In the genomic region with DNA sequence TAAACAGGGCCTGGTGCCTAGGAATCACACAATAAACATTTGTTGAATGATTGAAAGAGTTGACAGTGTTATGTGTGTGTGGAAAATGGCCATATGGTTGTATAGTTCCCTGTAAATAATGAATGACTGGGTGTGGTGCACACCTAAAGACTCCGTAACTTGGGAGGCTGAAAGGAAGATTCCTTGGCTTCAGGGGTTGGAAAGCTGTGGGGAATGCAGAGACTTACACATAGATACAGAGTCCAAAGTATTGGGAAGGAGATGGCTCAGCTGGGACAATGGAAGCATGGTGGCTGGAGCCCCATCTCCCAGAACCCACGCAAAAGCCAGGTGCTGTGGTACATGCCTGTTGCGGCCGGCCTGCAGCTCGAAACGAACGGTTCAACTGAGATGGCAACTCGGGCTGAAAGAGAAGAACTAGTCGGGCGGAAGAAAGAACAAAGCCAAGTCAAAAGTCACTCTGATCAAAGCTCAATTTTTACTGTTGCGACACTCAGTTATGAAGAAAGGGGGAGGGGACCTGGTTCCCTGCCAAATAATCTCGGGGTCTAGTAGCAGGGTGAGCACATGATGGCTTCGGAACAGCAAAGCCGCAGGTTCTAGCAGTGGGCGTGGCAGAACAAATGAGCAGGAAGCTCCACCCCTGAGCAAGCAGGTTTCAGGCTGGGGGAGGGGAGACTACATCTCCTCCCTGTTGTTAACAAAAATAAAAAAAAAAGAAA, we compare ENCODE assay signal across 8 mouse cellular contexts. TPM values are rescaled to one million over a fixed set of nuclear protein-coding genes. Genes with fewer than 3 reads are reported as not detected.
DNase-seq lines count a peak whose midpoint lies in the region; TF ChIP-seq lines count a peak whose summit lies in the region.
"Had no signal": no experiment of that assay in that cellular context is flagged by ENCODE, and none has a peak within 500 bp of the region (broad histone marks: within the 10 kb centered on the region; RNA-seq: fewer than 3 reads in every experiment).

No protein-coding gene starts in this region.

- H3K4me2 ChIP-seq in CH12.LX (ENCODE audit: insufficient read depth, low read depth, poor library complexity, severe bottlenecking): no peak overlapping the region

- no peaks in the 10 kb centered on the region for H3K9me3 ChIP-seq in CH12.LX (replicated peaks; ENCODE audit: low read length)

- no peak overlapping the region for H3K27ac ChIP-seq in CH12.LX (ENCODE audit: insufficient read depth, low read depth)
- H3K27ac ChIP-seq: macrophage had no signal

- DNase-seq in CH12.LX (ENCODE audit: extremely low read depth): peak; percentile 13
- peak; percentile 60 for DNase-seq in adrenal gland, adult 2 months
- peak; percentile 75 for DNase-seq in kidney, adult 11 months
- peak; percentile 84 for DNase-seq in lung, postnatal 36 days
- peak; percentile 72 for DNase-seq in yolk sac, embryonic 10.5 days (ENCODE audit: low spot score)
- no peak for DNase-seq in right cerebral cortex, postnatal 4 days
- no peak for DNase-seq in layer of hippocampus, postnatal 10 days (ENCODE audit: low spot score in 2 of 2)

- H3K4me1 ChIP-seq in CH12.LX (ENCODE audit: control insufficient read depth in 1 of 2, insufficient read depth in 2 of 2): peaks cover 0 to 7% of the 10 kb centered on the region in 2 experiments; a peak in 2 of 4 replicates

- no peak for TF ChIP-seq CTCF in CH12.LX (conservative IDR thresholded peaks at IDR 0.05 in 1 of 2, IDR thresholded peaks at IDR 0.05 in 1 of 2; ENCODE audit: low read depth in 2 of 2, low read length in 2 of 2)

- H3K27me3 ChIP-seq in CH12.LX (replicated peaks): no peaks in the 10 kb centered on the region

- no peaks in the 10 kb centered on the region for H3K36me3 ChIP-seq in CH12.LX (replicated peaks in 1 of 2; ENCODE audit: control insufficient read depth in 1 of 2, insufficient read depth in 1 of 2, low read length in 1 of 2)

- no peak for TF ChIP-seq POLR2A in CH12.LX (IDR thresholded peaks at IDR 0.05; ENCODE audit: low read depth, low read length)

- in situ Hi-C loops in CH12.LX (cut with MboI; ENCODE audit: low pct_ligation_motif_present, low pct_unique_long_range_greater_than_20kb, low sequenced_read_pairs): no loop called here

- no peak overlapping the region for H3K4me3 ChIP-seq in CH12.LX (replicated peaks in 1 of 3; ENCODE audit: low read depth in 2 of 3, low read length in 2 of 3, poor library complexity in 1 of 3)

- no peak for TF ChIP-seq EP300 in CH12.LX (IDR thresholded peaks at IDR 0.05; ENCODE audit: low read length)

- TF ChIP-seq RAD21 in CH12.LX (IDR thresholded peaks at IDR 0.05; ENCODE audit: low read depth, low read length): no peak

- no peaks in the 10 kb centered on the region for H3K79me2 ChIP-seq in CH12.LX (replicated peaks; ENCODE audit: control insufficient read depth, extremely low read depth, insufficient read depth, poor library complexity, severe bottlenecking)

- dilution Hi-C loops in CH12.LX (cut with MboI; ENCODE audit: extremely low pct_ligation_motif_present, extremely low pct_unique_long_range_greater_than_20kb, low sequenced_read_pairs): no loop called here

- H3K9ac ChIP-seq in CH12.LX (ENCODE audit: insufficient read depth, low read depth): no peak overlapping the region

TF ChIP-seq in CH12.LX, 34 proteins besides CTCF, POLR2A, EP300 and RAD21:
- TF ChIP-seq PAX5 (IDR thresholded peaks at IDR 0.05; ENCODE audit: low read length): no peak
- no peak for TF ChIP-seq KAT2A (IDR thresholded peaks at IDR 0.05; ENCODE audit: insufficient replicate concordance, low read length)
- TF ChIP-seq GABPA (IDR thresholded peaks at IDR 0.05; ENCODE audit: insufficient replicate concordance, low read depth, low read length): no peak
- no peak for TF ChIP-seq USF1 (IDR thresholded peaks at IDR 0.05; ENCODE audit: low read depth, low read length)
- no peak for TF ChIP-seq MEF2A (IDR thresholded peaks at IDR 0.05; ENCODE audit: borderline replicate concordance, low read depth, low read length)
TF ChIP-seq in CH12.LX: peak in this region for 0.

RNA-seq across cellular contexts. Expression of a gene that starts 1.9 kb away (rescaled TPM):
- total RNA-seq in CH12.LX (2012; rRNA removed) (12.8 and 15.2 TPM in 2 replicates), CH12.LX (2014; rRNA removed) (42.9 and 44.8 TPM in 2 replicates)
- polyA plus RNA-seq in CH12.LX (2012; ENCODE audit: insufficient read length, low read depth): 17.3 and 22.8 TPM in 2 replicates
- 10 to 100 TPM; 37.5 to 44.6 TPM for total RNA-seq in adrenal gland, adult 2 months (2021)
- 13.3 and 20.3 TPM in 2 replicates for polyA plus RNA-seq in adrenal gland, adult 2 months (2012; rRNA removed)
- 10 to 100 TPM; 40.4 to 48.0 TPM for total RNA-seq in layer of hippocampus, postnatal 10 days (2021)

RNA-seq across cellular contexts. Expression of a gene that starts 36.6 kb away (rescaled TPM):
- 15.5 and 18.8 TPM in 2 replicates for total RNA-seq in CH12.LX (2012; rRNA removed)
- 9.8 and 10.0 TPM in 2 replicates for total RNA-seq in CH12.LX (2014; rRNA removed)
- polyA plus RNA-seq in CH12.LX (2012; ENCODE audit: insufficient read length, low read depth): 18.4 and 19.8 TPM in 2 replicates
- total RNA-seq in adrenal gland, adult 2 months (2021): 10 to 100 TPM; 19.6 to 22.1 TPM
- 4.6 and 6.1 TPM in 2 replicates for polyA plus RNA-seq in adrenal gland, adult 2 months (2012; rRNA removed)
- total RNA-seq in layer of hippocampus, postnatal 10 days (2021): 10 to 100 TPM; 71.4 to 71.8 TPM

RNA-seq across cellular contexts. Expression of a gene that starts 47.8 kb away (rescaled TPM):
- total RNA-seq in CH12.LX (2012; rRNA removed) (10.3 and 12.0 TPM in 2 replicates), CH12.LX (2014; rRNA removed) (13.5 and 16.9 TPM in 2 replicates)
- polyA plus RNA-seq in CH12.LX (2012; ENCODE audit: insufficient read length, low read depth): 8.6 and 9.8 TPM in 2 replicates
- 1,000 to 10,000 TPM; 1,258 to 1,398 TPM for total RNA-seq in adrenal gland, adult 2 months (2021)
- polyA plus RNA-seq in adrenal gland, adult 2 months (2012; rRNA removed): 116 and 185 TPM in 2 replicates
- 10 to 100 TPM; 44.3 to 48.3 TPM for total RNA-seq in layer of hippocampus, postnatal 10 days (2021)

Comparison
In these comparisons a context has a peak if more than half of its experiments do, and no peak if none do; other contexts are left out.
1. DNase-seq: peak in CH12.LX (single experiment), adrenal gland, adult 2 months (single experiment), kidney, adult 11 months (single experiment), lung, postnatal 36 days (single experiment) and yolk sac, embryonic 10.5 days (single experiment); none in right cerebral cortex, postnatal 4 days (single experiment) and layer of hippocampus, postnatal 10 days (0 of 2).
2. RNA of a gene that starts 47.8 kb away (total RNA-seq): 1,258 to 1,398 TPM in adrenal gland, adult 2 months; 44.3 to 48.3 TPM in layer of hippocampus, postnatal 10 days and 10.3 to 16.9 TPM in CH12.LX; every median in the first group is over 10 times any median in the second.